Mouse (Mus musculus): ENCODE measurements around the gene Ggnbp2. TPM values are rescaled to one million over a fixed set of nuclear protein-coding genes. Genes with fewer than 3 reads are reported as not detected.

Ggnbp2 gene
- polyA plus RNA-seq (2014; fragmentation: Nextera tagmentation; extraction: Ambion mirVana), result 63.7 and 64.2 TPM in 2 replicates

- H3K27ac ChIP-seq (ENCODE audit: low read depth), result peak within 1 kb of the TSS; percentile 98
- ATAC-seq (ENCODE audit: insufficient read depth) (peak; percentile 90), DNase-seq (peak; percentile 95)
- no peak for TF ChIP-seq CTCF (IDR thresholded peaks at IDR 0.05; ENCODE audit: low read depth)
- no peaks in the 10 kb centered on the region for H3K9me3 ChIP-seq (ENCODE audit: low read depth, low read length)
- H3K4me2 ChIP-seq, result peak within 1 kb of the TSS; percentile 93
- H3K36me3 ChIP-seq (ENCODE audit: insufficient read depth), result peaks cover 7% of the 10 kb centered on the region
- WGBS, result 1% methylated on average over 46 of the region's 62 CpGs
- no peaks in the 10 kb centered on the region for H3K4me1 ChIP-seq (ENCODE audit: insufficient read depth)
- peak within 1 kb of the TSS; percentile 92 for H3K4me3 ChIP-seq (ENCODE audit: low read depth, low read length)
- no peaks in the 10 kb centered on the region for H3K27me3 ChIP-seq (ENCODE audit: insufficient read depth, low read length)
- H3K9ac ChIP-seq, result peak within 1 kb of the TSS; percentile 94
Observed at GRCm38 (mm10) chr11:84870337-84871043, at the start of gene Ggnbp2. Gene Ggnbp2, minus strand, starts transcription at chr11:84870817.

GRCm38 (mm10) chr11:84919951-84920350, 49.3 kb upstream of the Ggnbp2 start:
- Histone ChIP-seq H3K4me2 (no peak overlapping the region), H3K4me1 (ENCODE audit: insufficient read depth) (no peaks in the 10 kb centered on the region), H3K9me3 (ENCODE audit: low read depth, low read length) (no peaks in the 10 kb centered on the region), H3K27ac (ENCODE audit: low read depth) (no peak overlapping the region), H3K36me3 (ENCODE audit: insufficient read depth) (no peaks in the 10 kb centered on the region), H3K4me3 (ENCODE audit: low read depth, low read length) (no peak overlapping the region), H3K9ac (no peak overlapping the region), H3K27me3 (ENCODE audit: insufficient read depth, low read length) (no peaks in the 10 kb centered on the region)
- no peak for TF ChIP-seq CTCF (IDR thresholded peaks at IDR 0.05; ENCODE audit: low read depth)
- DNase-seq (no peak), ATAC-seq (ENCODE audit: insufficient read depth) (no peak)
- WGBS, result 63% methylated on average over 7 of the region's 7 CpGs

DNA sequence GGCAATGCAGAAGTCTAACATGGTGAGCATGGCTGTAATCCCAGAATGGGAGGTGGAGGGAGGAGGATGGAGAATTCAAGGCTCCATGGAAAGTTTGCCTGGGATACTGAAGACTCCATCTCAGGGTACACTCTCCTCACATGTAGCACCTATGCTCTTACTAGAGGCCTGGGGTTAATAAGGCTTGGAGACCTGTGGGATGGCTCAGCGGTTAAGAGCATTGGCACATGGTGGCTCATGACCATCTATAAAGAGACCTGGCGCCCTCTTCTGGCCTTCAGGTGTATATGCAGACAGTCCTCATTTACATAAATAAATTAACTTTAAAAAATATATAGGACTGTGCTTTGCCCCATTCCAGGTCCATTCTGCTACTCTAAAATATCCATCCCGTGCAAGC, 48.7 kb upstream of the Ggnbp2 start:
- H3K27me3 ChIP-seq (ENCODE audit: insufficient read depth, low read length), result no peaks in the 10 kb centered on the region
- peak; percentile 53 for DNase-seq

GRCm38 (mm10) chr11:84918425-84918824, 47.8 kb upstream of the Ggnbp2 start:
- Histone ChIP-seq H3K27me3 (ENCODE audit: insufficient read depth, low read length) (no peaks in the 10 kb centered on the region), H3K4me3 (ENCODE audit: low read depth, low read length) (no peak overlapping the region), H3K4me2 (peak overlapping the region; percentile 46), H3K36me3 (ENCODE audit: insufficient read depth) (peaks cover 10% of the 10 kb centered on the region; the same call in 1 of the 2 replicates), H3K4me1 (ENCODE audit: insufficient read depth) (no peaks in the 10 kb centered on the region), H3K9me3 (ENCODE audit: low read depth, low read length) (no peaks in the 10 kb centered on the region), H3K27ac (ENCODE audit: low read depth) (no peak overlapping the region), H3K9ac (peak overlapping the region; percentile 20; the same call in 1 of the 2 replicates)
- DNase-seq (peak; percentile 93), ATAC-seq (ENCODE audit: insufficient read depth) (0 out of 2 replicates have a peak, but pooled peaks have one; percentile 64)
- TF ChIP-seq CTCF (IDR thresholded peaks at IDR 0.05; ENCODE audit: low read depth), result peak; percentile 95
- WGBS, result 5% methylated on average over 16 of the region's 16 CpGs

More for the DNA sequence above, 48.7 kb upstream of the Ggnbp2 start:
- no peaks in the 10 kb centered on the region for H3K9me3 ChIP-seq (ENCODE audit: low read depth, low read length)
- no peaks in the 10 kb centered on the region for H3K4me1 ChIP-seq (ENCODE audit: insufficient read depth)
- peaks cover 1% of the 10 kb centered on the region; the same call in 1 of the 2 replicates for H3K36me3 ChIP-seq (ENCODE audit: insufficient read depth)
- ATAC-seq (ENCODE audit: insufficient read depth), result no peak
- no peak overlapping the region for H3K4me3 ChIP-seq (ENCODE audit: low read depth, low read length)
- 46% methylated on average over 3 of the region's 3 CpGs for WGBS
- no peak overlapping the region for H3K9ac ChIP-seq
- H3K4me2 ChIP-seq, result no peak overlapping the region
- TF ChIP-seq CTCF (IDR thresholded peaks at IDR 0.05; ENCODE audit: low read depth), result peak; percentile 59
- no peak overlapping the region for H3K27ac ChIP-seq (ENCODE audit: low read depth)

DNA sequence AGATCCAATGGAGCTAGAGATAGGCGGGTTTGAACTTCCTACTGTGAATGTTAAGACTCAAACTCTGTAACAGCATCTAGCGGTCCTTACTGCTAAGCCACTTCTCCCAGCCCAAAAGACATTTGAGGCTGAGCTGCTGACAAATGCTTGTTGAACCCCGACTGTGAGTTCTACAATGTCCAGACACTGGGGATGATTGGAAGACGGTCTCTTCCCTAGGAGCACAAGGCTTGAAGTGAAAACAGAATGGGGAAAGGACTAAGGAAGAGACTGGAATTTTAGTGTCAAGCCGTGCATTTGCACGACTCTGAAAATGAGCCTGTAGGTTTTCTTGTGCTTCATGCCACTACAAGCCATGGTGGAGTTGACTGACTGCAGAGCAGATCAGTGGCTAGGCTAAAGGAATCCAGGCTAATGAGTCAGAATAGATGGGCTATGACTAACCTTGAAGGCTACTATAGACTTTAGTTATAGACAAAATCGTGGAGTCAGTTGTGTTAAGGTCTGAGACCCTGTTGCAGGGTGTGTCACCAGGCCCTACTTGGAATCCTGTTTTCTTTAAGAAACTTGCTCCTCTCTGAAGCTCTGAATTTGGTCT, 46.2 kb upstream of the Ggnbp2 start:
- H3K27me3 ChIP-seq (ENCODE audit: insufficient read depth, low read length), result no peaks in the 10 kb centered on the region
- H3K4me3 ChIP-seq (ENCODE audit: low read depth, low read length), result peak overlapping the region; percentile 94
- 55% methylated on average over 7 of the region's 7 CpGs for WGBS
- no peaks in the 10 kb centered on the region for H3K4me1 ChIP-seq (ENCODE audit: insufficient read depth)
- H3K27ac ChIP-seq (ENCODE audit: low read depth), result no peak overlapping the region
- H3K36me3 ChIP-seq (ENCODE audit: insufficient read depth), result peaks cover 25% of the 10 kb centered on the region; the same call in 1 of the 2 replicates
- no peak for DNase-seq
- TF ChIP-seq CTCF (IDR thresholded peaks at IDR 0.05; ENCODE audit: low read depth), result no peak
- H3K9me3 ChIP-seq (ENCODE audit: low read depth, low read length), result no peaks in the 10 kb centered on the region
- no peak for ATAC-seq (ENCODE audit: insufficient read depth)
- peak overlapping the region; percentile 89; the same call in 1 of the 2 replicates for H3K9ac ChIP-seq
- peak overlapping the region; percentile 74 for H3K4me2 ChIP-seq

DNA sequence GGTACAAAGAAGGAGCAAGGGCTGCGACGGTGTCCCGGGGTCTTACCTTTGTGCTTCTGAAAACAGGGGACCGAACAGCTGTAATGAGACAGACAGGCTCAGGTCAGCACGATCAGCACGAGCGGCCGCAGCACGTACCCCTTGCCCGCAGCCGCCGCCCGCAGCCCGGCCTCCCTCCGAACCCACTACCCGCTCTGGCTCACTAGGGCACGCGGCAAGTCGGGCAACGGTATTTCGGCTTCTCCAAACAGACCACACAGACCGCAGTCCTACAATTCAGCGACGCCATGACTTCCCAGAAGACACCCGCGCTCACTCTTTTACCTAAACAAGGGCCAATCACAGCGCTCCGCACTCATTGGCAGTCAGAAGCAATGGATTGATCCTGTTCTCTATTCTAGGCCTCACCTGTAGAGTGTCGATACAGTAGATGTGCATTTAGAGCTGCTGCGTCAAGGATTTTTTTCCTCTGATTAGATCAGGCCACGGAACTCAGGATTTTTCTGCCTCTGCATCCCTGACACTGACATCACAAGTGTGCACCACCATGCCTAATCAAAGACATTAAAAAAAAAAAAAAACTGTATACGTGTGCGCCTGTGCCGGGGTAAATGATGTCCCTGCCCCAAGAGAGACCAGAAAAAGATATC, 45.6 kb upstream of the Ggnbp2 start, which contains the start of gene Znhit3:
TSS of gene Znhit3 (minus strand) at position 314 of the 650 bp plus-strand sequence.
- WGBS, result 4% methylated on average over 34 of the region's 34 CpGs
- peak; percentile 94 for DNase-seq
- no peaks in the 10 kb centered on the region for H3K4me1 ChIP-seq (ENCODE audit: insufficient read depth)
- H3K9ac ChIP-seq, result peak within 1 kb of the TSS; percentile 89
- peak within 1 kb of the TSS; percentile 74 for H3K4me2 ChIP-seq
- no peak for TF ChIP-seq CTCF (IDR thresholded peaks at IDR 0.05; ENCODE audit: low read depth)
- ATAC-seq (ENCODE audit: insufficient read depth), result peak; percentile 93
- no peak within 1 kb of the TSS for H3K27ac ChIP-seq (ENCODE audit: low read depth)
- no peaks in the 10 kb centered on the region for H3K27me3 ChIP-seq (ENCODE audit: insufficient read depth, low read length)
- peaks cover 30% of the 10 kb centered on the region for H3K36me3 ChIP-seq (ENCODE audit: insufficient read depth)
- no peaks in the 10 kb centered on the region for H3K9me3 ChIP-seq (ENCODE audit: low read depth, low read length)
- H3K4me3 ChIP-seq (ENCODE audit: low read depth, low read length), result peak within 1 kb of the TSS; percentile 94
